Mouse (Mus musculus): ENCODE measurements around the gene Appl2. TPM values are rescaled to one million over a fixed set of nuclear protein-coding genes. Genes with fewer than 3 reads are reported as not detected.

Gene Appl2
- total RNA-seq, 2 experiments from 2014 or later: 34.2 to 40.0 TPM

GRCm38 (mm10) chr10:83590801-83591200, 57.7 kb downstream of the Appl2 start:
- DNase-seq: no peak

- DNase-seq: no peak
Observed at GRCm38 (mm10) chr10:83565449-83566441, 82.8 kb downstream of the Appl2 start.

- DNase-seq: no peak
Observed at GRCm38 (mm10) chr10:83563005-83563404, 85.5 kb downstream of the Appl2 start.

Other genes starting within 250 kb of the Appl2 start
- gene Aldh1l2, start 114.6 kb downstream of the Appl2 start, total RNA-seq (2021): 10 to 100 TPM; 10.3 to 13.0 TPM
- gene Washc4, start 105.0 kb downstream of the Appl2 start, total RNA-seq (2021): 10 to 100 TPM; 15.2 to 16.4 TPM
- gene 1500009L16Rik, start 74.1 kb upstream of the Appl2 start, total RNA-seq (2021): 1 to 10 TPM; 5.3 to 5.6 TPM